Mouse (Mus musculus) liver, adult 2 months (tissue): ENCODE results near the gene Numbl.

Experiments used
- CTCF ChIP-seq: fragments of 200-500 bp; IDR thresholded peaks from 2 replicates; pipeline ENCODE4 v1.5.1; 2011; ENCODE audit warnings: low read depth, low read length, control low read depth
- POLR2A ChIP-seq: fragments of 200-500 bp; IDR thresholded peaks from 2 replicates; pipeline ENCODE4 v1.6.1; 2011; ENCODE audit warnings: low read length, control low read depth; ENCODE audit not compliant: insufficient read depth; ENCODE audit errors: extremely low read depth

- TF ChIP-seq POLR2A, result no peak
- TF ChIP-seq CTCF, result no peak
Observed at GRCm38 (mm10) chr7:27291795-27292466, 33.7 kb downstream of the Numbl start.
